Mouse (Mus musculus): ENCODE measurements at regions not wholly inside any gene's neighbourhood (a gene's known extent, or its start where the extent isn't known, plus 50 kb on each side); places are given as distances from the start of the nearest gene placed in this dataset.

DNA sequence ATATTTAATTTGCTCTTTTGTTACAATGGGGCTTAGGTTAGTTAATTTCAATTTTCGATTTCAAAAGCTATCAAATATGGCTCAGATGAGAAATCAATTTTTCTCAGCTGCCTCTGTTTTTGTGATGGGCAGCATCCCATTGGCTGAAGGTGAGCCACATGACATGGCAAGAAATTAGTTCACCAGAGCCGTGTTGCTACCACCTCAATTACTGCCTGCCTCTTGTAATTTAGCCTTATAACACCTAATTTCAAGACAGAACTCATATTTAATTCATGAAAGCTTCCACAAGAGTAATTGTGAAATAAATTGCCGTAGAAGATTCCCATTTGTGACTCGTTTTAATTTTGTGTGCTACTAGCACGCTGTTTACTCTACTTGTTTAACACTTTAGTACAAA is 262.9 kb downstream of the Nr2f2 start:
- TF ChIP-seq ZNF384 (IDR thresholded peaks at IDR 0.05; ENCODE audit: low read depth, low read length): no peak
- no peak for TF ChIP-seq CTCF (conservative IDR thresholded peaks at IDR 0.05 in 1 of 2, IDR thresholded peaks at IDR 0.05 in 1 of 2; ENCODE audit: low read depth in 2 of 2, low read length in 2 of 2)
- no peak for TF ChIP-seq EP300 (IDR thresholded peaks at IDR 0.05; ENCODE audit: low read length)

All from CH12.LX (cell line).